Mouse (Mus musculus) bone marrow macrophage, adult 2 months (primary cell): ENCODE results near the gene Plrg1.

Experiments
- CTCF ChIP-seq: IDR thresholded peaks from 2 replicates; pipeline ENCODE4 v1.5.1; 2012; ENCODE audit warnings: low read depth, mild to moderate bottlenecking, low read length, moderate library complexity
- POLR2A ChIP-seq: IDR thresholded peaks from 2 replicates; pipeline ENCODE4 v1.6.1; 2012; ENCODE audit warnings: mild to moderate bottlenecking, low read depth, low read length, borderline replicate concordance

- no peak for TF ChIP-seq POLR2A
- no peak for TF ChIP-seq CTCF
These were observed 21.2 kb downstream of the Plrg1 start for GRCm38 (mm10) chr3:83076563-83076962.
